Mouse (Mus musculus) midbrain, embryonic 12.5 days (tissue): ENCODE measurements at regions not wholly inside any gene's neighbourhood (a gene's known extent, or its start where the extent isn't known, plus 50 kb on each side); places are given as distances from the start of the nearest gene placed in this dataset.

Source experiments
- ATAC-seq: fragments of 200-750 bp; cut with Nextera tagmentation; 2 replicates; pipeline ENCODE4 v1.8.0; 2017; ENCODE audit warnings: low read depth, moderate TSS enrichment, moderate library complexity; ENCODE audit not compliant: low FRiP score
- H3K27ac ChIP-seq: fragments of 300-500 bp; sonication (generic); replicated peaks from 2 replicates; pipeline ENCODE4 v1.5.1; 2016; ENCODE audit warnings: mild to moderate bottlenecking
- H3K27me3 ChIP-seq: fragments of 300-500 bp; sonication (generic); 2 replicates; pipeline ENCODE4 v1.6.1; 2016; ENCODE audit warnings: mild to moderate bottlenecking
- H3K36me3 ChIP-seq: fragments of 300-500 bp; sonication (generic); 2 replicates; pipeline ENCODE4 v1.6.1; 2016
- H3K4me1 ChIP-seq: fragments of 300-500 bp; sonication (generic); 2 replicates; pipeline ENCODE4 v1.6.1; 2016
- H3K4me2 ChIP-seq: fragments of 300-500 bp; sonication (generic); replicated peaks from 2 replicates; pipeline ENCODE4 v1.6.1; 2016; ENCODE audit warnings: mild to moderate bottlenecking, moderate library complexity
- H3K4me3 ChIP-seq: fragments of 300-500 bp; sonication (generic); 2 replicates; pipeline ENCODE4 v1.5.1; 2016; ENCODE audit warnings: mild to moderate bottlenecking
- H3K9ac ChIP-seq: fragments of 300-500 bp; sonication (generic); replicated peaks from 2 replicates; pipeline ENCODE4 v1.6.1; 2016; ENCODE audit warnings: mild to moderate bottlenecking, moderate library complexity
- H3K9me3 ChIP-seq: fragments of 300-500 bp; sonication (generic); 2 replicates; pipeline ENCODE4 v1.6.1; 2016; ENCODE audit warnings: mild to moderate bottlenecking
- WGBS: fragments of 180-500 bp; shearing (Covaris S2); methylation state at CpG from one replicate; pipeline ENCODE4 v1.1.7; 2016; 5-methylcytosine and 5-hydroxymethylcytosine counted together

- Histone ChIP-seq H3K9ac (no peak overlapping the region), H3K4me1 (no peaks in the 10 kb centered on the region), H3K4me2 (no peak overlapping the region), H3K36me3 (no peaks in the 10 kb centered on the region), H3K27ac (no peak overlapping the region), H3K27me3 (no peaks in the 10 kb centered on the region; the same call in 1 of the 2 replicates), H3K9me3 (no peaks in the 10 kb centered on the region), H3K4me3 (no peak overlapping the region)
- no peak for ATAC-seq
- 45% methylated on average over 8 of the region's 8 CpGs for WGBS
Measured at GRCm38 (mm10) chr17:49185052-49185612, 243.0 kb upstream of the Mocs1 start.

- Histone ChIP-seq H3K9me3 (peaks cover 2% of the 10 kb centered on the region; the same call in 1 of the 2 replicates), H3K9ac (no peak overlapping the region), H3K4me1 (no peaks in the 10 kb centered on the region), H3K27ac (no peak overlapping the region), H3K4me2 (no peak overlapping the region), H3K27me3 (no peaks in the 10 kb centered on the region), H3K4me3 (no peak overlapping the region), H3K36me3 (no peaks in the 10 kb centered on the region)
- ATAC-seq = no peak
- WGBS = 57% methylated on average over 3 of the region's 3 CpGs
Measured at GRCm38 (mm10) chr17:49189765-49190164, 238.4 kb upstream of the Mocs1 start.

GRCm38 (mm10) chr17:49190337-49190736, 237.8 kb upstream of the Mocs1 start:
- Histone ChIP-seq H3K4me1 (no peaks in the 10 kb centered on the region), H3K27ac (no peak overlapping the region), H3K4me3 (no peak overlapping the region), H3K9ac (no peak overlapping the region), H3K36me3 (no peaks in the 10 kb centered on the region), H3K27me3 (no peaks in the 10 kb centered on the region), H3K9me3 (peaks cover 4% of the 10 kb centered on the region; the same call in 1 of the 2 replicates), H3K4me2 (no peak overlapping the region)
- 89% methylated on average over 4 of the region's 4 CpGs for WGBS
- no peak for ATAC-seq

- Histone ChIP-seq H3K9me3 (peaks cover 11% of the 10 kb centered on the region; the same call in 1 of the 2 replicates), H3K27ac (no peak overlapping the region), H3K36me3 (no peaks in the 10 kb centered on the region), H3K27me3 (0 out of 2 replicates have a peak, but pooled peaks cover 5% of the 10 kb centered on the region), H3K9ac (no peak overlapping the region), H3K4me2 (no peak overlapping the region), H3K4me3 (no peak overlapping the region), H3K4me1 (no peaks in the 10 kb centered on the region)
- ATAC-seq = no peak
- WGBS = 71% methylated on average over 8 of the region's 8 CpGs
Measured at GRCm38 (mm10) chr17:49196046-49196684, 232.0 kb upstream of the Mocs1 start.

- WGBS = 95% methylated on average over 3 of the region's 3 CpGs
- no peak for ATAC-seq
- Histone ChIP-seq H3K9me3 (0 out of 2 replicates have a peak, but pooled peaks cover 7% of the 10 kb centered on the region), H3K4me3 (no peak overlapping the region), H3K27me3 (0 out of 2 replicates have a peak, but pooled peaks cover 2% of the 10 kb centered on the region), H3K27ac (no peak overlapping the region), H3K4me2 (no peak overlapping the region), H3K9ac (no peak overlapping the region), H3K4me1 (peaks cover 12% of the 10 kb centered on the region), H3K36me3 (no peaks in the 10 kb centered on the region)
Measured at GRCm38 (mm10) chr17:49201495-49201894, 226.7 kb upstream of the Mocs1 start.

- ATAC-seq = no peak
- no peaks in the 10 kb centered on the region for H3K36me3 ChIP-seq
- H3K9me3 ChIP-seq = 0 out of 2 replicates have a peak, but pooled peaks cover 5% of the 10 kb centered on the region
- peaks cover 12% of the 10 kb centered on the region for H3K4me1 ChIP-seq
- no peak overlapping the region for H3K4me3 ChIP-seq
- 14% methylated on average over 5 of the region's 5 CpGs for WGBS
- no peak overlapping the region for H3K27ac ChIP-seq
- H3K4me2 ChIP-seq = no peak overlapping the region
- no peaks in the 10 kb centered on the region for H3K27me3 ChIP-seq
- H3K9ac ChIP-seq = no peak overlapping the region
Measured at GRCm38 (mm10) chr17:49205095-49205494, 223.1 kb upstream of the Mocs1 start.

- ATAC-seq = no peak
- Histone ChIP-seq H3K4me3 (no peak overlapping the region), H3K36me3 (no peaks in the 10 kb centered on the region), H3K27ac (no peak overlapping the region), H3K27me3 (no peaks in the 10 kb centered on the region), H3K4me1 (peaks cover 12% of the 10 kb centered on the region), H3K9me3 (0 out of 2 replicates have a peak, but pooled peaks cover under 1% of the 10 kb centered on the region), H3K9ac (no peak overlapping the region; the same call in 1 of the 2 replicates), H3K4me2 (no peak overlapping the region)
- whole genome bisulfite sequencing = 55% methylated on average over 1 of the region's 1 CpGs
Measured at GRCm38 (mm10) chr17:49205564-49205963, 222.6 kb upstream of the Mocs1 start.

GRCm38 (mm10) chr17:49206708-49207107, 221.5 kb upstream of the Mocs1 start:
- no peak overlapping the region for H3K4me2 ChIP-seq
- no peak overlapping the region for H3K4me3 ChIP-seq
- no peaks in the 10 kb centered on the region for H3K27me3 ChIP-seq
- no peaks in the 10 kb centered on the region for H3K9me3 ChIP-seq
- WGBS = 29% methylated on average over 8 of the region's 9 CpGs
- H3K4me1 ChIP-seq = peaks cover 12% of the 10 kb centered on the region
- no peak overlapping the region for H3K9ac ChIP-seq
- no peak for ATAC-seq
- no peak overlapping the region for H3K27ac ChIP-seq
- no peaks in the 10 kb centered on the region for H3K36me3 ChIP-seq

- H3K4me2 ChIP-seq = no peak overlapping the region
- no peaks in the 10 kb centered on the region for H3K27me3 ChIP-seq
- no peak for ATAC-seq
- no peak overlapping the region for H3K9ac ChIP-seq
- H3K9me3 ChIP-seq = no peaks in the 10 kb centered on the region
- H3K27ac ChIP-seq = no peak overlapping the region
- WGBS = 78% methylated on average over 10 of the region's 10 CpGs
- no peaks in the 10 kb centered on the region for H3K36me3 ChIP-seq
- no peak overlapping the region for H3K4me3 ChIP-seq
- peaks cover 12% of the 10 kb centered on the region for H3K4me1 ChIP-seq
Measured at GRCm38 (mm10) chr17:49208315-49208820, 219.8 kb upstream of the Mocs1 start.

- H3K4me3 ChIP-seq = no peak overlapping the region
- no peaks in the 10 kb centered on the region for H3K36me3 ChIP-seq
- H3K4me1 ChIP-seq = no peaks in the 10 kb centered on the region
- ATAC-seq = no peak
- no peak overlapping the region for H3K9ac ChIP-seq
- H3K27ac ChIP-seq = no peak overlapping the region
- H3K27me3 ChIP-seq = no peaks in the 10 kb centered on the region
- no peak overlapping the region for H3K4me2 ChIP-seq
- H3K9me3 ChIP-seq = no peaks in the 10 kb centered on the region
- 83% methylated on average over 13 of the region's 13 CpGs for WGBS
Measured at GRCm38 (mm10) chr17:49212918-49213317, 215.2 kb upstream of the Mocs1 start.

GRCm38 (mm10) chr17:49215281-49215680, 212.9 kb upstream of the Mocs1 start:
- WGBS = 86% methylated on average over 8 of the region's 8 CpGs
- H3K9ac ChIP-seq = no peak overlapping the region
- no peak overlapping the region for H3K4me3 ChIP-seq
- no peaks in the 10 kb centered on the region for H3K4me1 ChIP-seq
- ATAC-seq = no peak
- H3K36me3 ChIP-seq = no peaks in the 10 kb centered on the region
- H3K9me3 ChIP-seq = no peaks in the 10 kb centered on the region
- H3K27me3 ChIP-seq = no peaks in the 10 kb centered on the region
- no peak overlapping the region for H3K4me2 ChIP-seq
- no peak overlapping the region for H3K27ac ChIP-seq

GRCm38 (mm10) chr17:49219512-49220197, 208.5 kb upstream of the Mocs1 start:
- no peaks in the 10 kb centered on the region for H3K9me3 ChIP-seq
- no peak overlapping the region for H3K4me3 ChIP-seq
- H3K4me1 ChIP-seq = no peaks in the 10 kb centered on the region
- H3K4me2 ChIP-seq = no peak overlapping the region
- ATAC-seq = no peak
- no peaks in the 10 kb centered on the region for H3K36me3 ChIP-seq
- no peak overlapping the region for H3K9ac ChIP-seq
- no peaks in the 10 kb centered on the region for H3K27me3 ChIP-seq
- H3K27ac ChIP-seq = no peak overlapping the region
- WGBS = 71% methylated on average over 4 of the region's 4 CpGs
